Mouse (Mus musculus) heart, postnatal 0 days (tissue): ENCODE data around the gene Ddx21. TPM values are rescaled to one million over a fixed set of nuclear protein-coding genes. Genes with fewer than 3 reads are reported as not detected.

Experiments used
- ATAC-seq: fragments of 200-750 bp; cut with Nextera tagmentation; 2 replicates; pipeline ENCODE4 v1.8.0; 2017; ENCODE audit warnings: low read depth, moderate number of reproducible peaks, moderate library complexity; ENCODE audit not compliant: insufficient read depth
- DNase-seq: peaks from one replicate; pipeline ENCODE4 v3.0.0-alpha.2; 2016; ENCODE audit warnings: low spot score
- H3K27ac ChIP-seq: fragments of 300-500 bp; sonication (generic); 2 replicates; pipeline ENCODE4 v1.5.1; 2014; ENCODE audit warnings: low read depth, mild to moderate bottlenecking
- H3K27me3 ChIP-seq: fragments of 300-500 bp; sonication (generic); 2 replicates; pipeline ENCODE4 v1.6.1; 2014; ENCODE audit warnings: low read length, mixed read lengths; ENCODE audit not compliant: control insufficient read depth, insufficient read depth
- H3K36me3 ChIP-seq: fragments of 300-500 bp; sonication (generic); replicated peaks from 2 replicates; pipeline ENCODE4 v1.6.1; 2014; ENCODE audit warnings: low read length, mixed read lengths; ENCODE audit not compliant: control insufficient read depth, insufficient read depth
- H3K4me1 ChIP-seq: fragments of 300-500 bp; sonication (generic); 2 replicates; pipeline ENCODE4 v1.6.1; 2014; ENCODE audit warnings: antibody characterized with exemption; ENCODE audit not compliant: control insufficient read depth, insufficient read depth
- H3K4me2 ChIP-seq: fragments of 300-500 bp; sonication (generic); 2 replicates; pipeline ENCODE4 v1.6.1; 2014; ENCODE audit warnings: low read depth, mild to moderate bottlenecking, low read length, moderate library complexity
- H3K4me3 ChIP-seq: fragments of 300-500 bp; sonication (generic); 2 replicates; pipeline ENCODE4 v1.5.1; 2014; ENCODE audit warnings: low read depth, low read length
- H3K9ac ChIP-seq: fragments of 300-500 bp; sonication (generic); replicated peaks from 2 replicates; pipeline ENCODE4 v1.6.1; 2014; ENCODE audit warnings: low read depth, low read length, mixed read lengths
- H3K9me3 ChIP-seq: fragments of 300-500 bp; sonication (generic); replicated peaks from 2 replicates; pipeline ENCODE4 v1.6.1; 2016; ENCODE audit warnings: low read length; ENCODE audit not compliant: control insufficient read depth
- CTCF ChIP-seq: IDR thresholded peaks from 2 replicates; pipeline ENCODE4 v1.5.1; 2016; ENCODE audit warnings: antibody characterized with exemption, control low read depth, low read depth
- EP300 ChIP-seq: IDR thresholded peaks from 2 replicates; pipeline ENCODE4 v1.6.1; 2016; ENCODE audit warnings: antibody characterized with exemption, low read depth
- WGBS: fragments of 180-500 bp; shearing (Covaris S2); extraction: QIAGEN DNeasy Blood & Tissue Kit; methylation state at CpG from one replicate; pipeline ENCODE4 v1.1.7; 2014; 5-methylcytosine and 5-hydroxymethylcytosine counted together
- polyA plus RNA-seq: library from polyadenylated mRNA; unstranded; fragments of >200 nt; fragmentation: Nextera tagmentation; extraction: Ambion mirVana; gene quantifications from 2 replicates; pipeline ENCODE4 v1.2.1, GENCODE M21; 2015
- total RNA-seq: library from RNA; depleted of rRNA; stranded (reverse); fragments of >200 nt; gene quantifications from 2 replicates; pipeline ENCODE4 v1.2.3, GENCODE M21; 2014; ENCODE audit warnings: low replicate concordance

Gene Ddx21
- total and polyA plus RNA-seq, 2 experiments from 2014 or later: 8.8 to 12.1 TPM

DNA sequence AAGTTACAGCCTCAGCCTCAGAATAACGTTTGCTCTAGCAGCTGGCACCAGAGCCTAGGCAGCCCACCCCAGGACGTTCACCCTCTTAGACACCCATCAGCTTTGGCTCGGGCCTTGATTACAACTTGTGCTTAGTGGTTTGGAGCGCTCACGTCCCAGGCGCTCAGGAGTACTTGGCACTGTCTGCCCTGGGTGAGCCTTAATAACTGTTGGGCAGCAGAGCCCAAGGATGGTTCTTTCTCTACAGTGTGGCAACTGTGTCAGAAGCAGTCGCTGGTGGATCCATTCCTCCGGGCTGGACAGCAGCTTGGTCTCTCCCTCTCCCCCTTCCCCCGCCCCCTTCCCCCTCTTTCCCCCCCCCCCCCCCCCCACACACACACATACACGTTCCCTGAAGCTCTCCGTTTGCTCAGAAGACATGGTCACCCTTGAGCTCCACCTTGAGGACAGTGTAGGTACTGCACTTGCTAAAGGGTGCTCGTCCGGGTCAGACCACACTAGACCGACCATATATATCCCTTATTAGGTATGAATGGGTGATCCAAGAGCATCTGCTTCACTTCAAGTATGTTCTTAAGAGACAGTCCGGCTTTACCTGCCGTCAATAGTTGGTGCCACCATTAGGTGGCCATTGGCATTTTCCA is 52.4 kb downstream of the Ddx21 start:
- Histone ChIP-seq H3K27me3 (no peaks in the 10 kb centered on the region), H3K9me3 (no peaks in the 10 kb centered on the region), H3K27ac (no peak overlapping the region), H3K9ac (no peak overlapping the region), H3K4me1 (no peaks in the 10 kb centered on the region; the same call in 1 of the 2 replicates), H3K36me3 (no peaks in the 10 kb centered on the region), H3K4me2 (peak overlapping the region; percentile 28; the same call in 1 of the 2 replicates), H3K4me3 (no peak overlapping the region)
- DNase-seq: peak; percentile 66
- WGBS: 19% methylated on average over 15 of the region's 16 CpGs
- TF ChIP-seq CTCF (peak; percentile 83), EP300 (no peak)
- ATAC-seq: peak; percentile 74

DNA sequence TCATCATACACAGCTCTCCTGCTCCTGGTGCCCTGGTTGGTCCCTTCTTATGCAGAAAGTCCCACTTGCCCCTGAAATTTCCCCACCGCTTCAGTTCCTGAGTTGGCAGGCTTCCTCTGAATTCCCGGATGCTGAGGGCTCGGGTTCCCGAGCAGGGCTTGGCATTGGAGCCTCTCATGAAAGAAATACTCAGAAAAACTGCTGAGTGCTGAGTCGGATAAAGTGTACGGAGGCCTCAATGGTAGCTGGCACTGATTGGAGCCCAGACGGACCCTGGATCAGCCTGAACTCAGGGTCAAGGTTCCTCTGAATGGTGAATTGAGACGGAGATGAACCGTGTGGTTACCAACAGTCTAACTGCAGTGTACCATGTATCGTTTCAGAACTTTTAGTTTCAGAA is 55.6 kb downstream of the Ddx21 start:
- Histone ChIP-seq H3K9ac (no peak overlapping the region), H3K27ac (no peak overlapping the region), H3K27me3 (no peaks in the 10 kb centered on the region), H3K4me2 (no peak overlapping the region), H3K4me1 (no peaks in the 10 kb centered on the region; the same call in 1 of the 2 replicates), H3K36me3 (no peaks in the 10 kb centered on the region), H3K4me3 (no peak overlapping the region), H3K9me3 (no peaks in the 10 kb centered on the region)
- 67% methylated on average over 10 of the region's 10 CpGs for WGBS
- TF ChIP-seq EP300 (no peak), CTCF (no peak)
- ATAC-seq (no peak), DNase-seq (no peak)

DNA sequence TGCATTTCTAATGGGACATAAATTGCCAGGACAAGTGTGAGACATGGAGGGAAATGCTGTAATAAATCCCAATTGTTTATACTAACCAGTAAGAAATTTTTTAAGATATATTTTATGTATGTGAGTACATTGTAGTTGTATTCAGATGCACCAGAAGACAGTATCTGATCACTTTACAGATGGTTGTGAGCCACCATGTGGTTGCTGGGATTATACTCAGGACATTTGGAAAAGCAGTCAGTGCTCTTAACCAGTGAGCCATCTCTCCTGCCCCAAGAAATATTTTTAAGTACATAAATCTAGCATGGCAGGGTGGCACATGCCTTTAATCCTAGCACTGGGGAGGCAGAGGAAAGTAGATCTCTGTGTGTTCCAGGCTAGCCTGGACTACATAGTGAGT is 56.3 kb downstream of the Ddx21 start:
- ATAC-seq: no peak
- DNase-seq: no peak
- Histone ChIP-seq H3K4me3 (no peak overlapping the region), H3K27ac (no peak overlapping the region), H3K27me3 (no peaks in the 10 kb centered on the region), H3K4me2 (no peak overlapping the region), H3K9me3 (no peaks in the 10 kb centered on the region), H3K9ac (no peak overlapping the region), H3K36me3 (no peaks in the 10 kb centered on the region), H3K4me1 (no peaks in the 10 kb centered on the region; the same call in 1 of the 2 replicates)
- TF ChIP-seq CTCF (no peak), EP300 (no peak)

DNA sequence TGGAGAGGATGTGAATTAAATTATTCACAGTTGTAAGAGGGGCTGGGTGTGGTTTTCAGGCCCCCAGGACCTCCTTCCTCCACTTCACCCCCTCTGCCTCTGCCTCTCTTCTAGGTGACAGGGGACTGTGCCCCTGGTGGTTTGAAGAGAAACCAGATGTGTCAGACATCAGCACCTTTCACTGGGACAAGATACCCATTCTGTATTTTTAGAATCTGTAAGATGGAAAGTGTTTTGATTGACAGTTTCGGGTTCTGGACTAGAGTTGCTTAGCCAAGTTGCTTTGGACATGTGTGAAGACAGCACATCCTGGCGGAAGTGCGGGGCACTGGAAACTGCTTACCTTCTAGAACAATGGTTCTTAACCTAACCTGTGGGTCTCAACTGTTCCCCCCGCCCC is 57.8 kb downstream of the Ddx21 start:
- no peaks in the 10 kb centered on the region for H3K27me3 ChIP-seq
- H3K36me3 ChIP-seq: no peaks in the 10 kb centered on the region
- H3K9ac ChIP-seq: no peak overlapping the region
- no peak for DNase-seq
- no peak overlapping the region for H3K27ac ChIP-seq
- WGBS: 60% methylated on average over 4 of the region's 4 CpGs
- TF ChIP-seq EP300: no peak
- TF ChIP-seq CTCF: no peak; the same call in 1 of the 2 replicates
- no peaks in the 10 kb centered on the region for H3K4me1 ChIP-seq
- no peak overlapping the region for H3K4me2 ChIP-seq
- no peak for ATAC-seq
- no peaks in the 10 kb centered on the region for H3K9me3 ChIP-seq
- H3K4me3 ChIP-seq: no peak overlapping the region

DNA sequence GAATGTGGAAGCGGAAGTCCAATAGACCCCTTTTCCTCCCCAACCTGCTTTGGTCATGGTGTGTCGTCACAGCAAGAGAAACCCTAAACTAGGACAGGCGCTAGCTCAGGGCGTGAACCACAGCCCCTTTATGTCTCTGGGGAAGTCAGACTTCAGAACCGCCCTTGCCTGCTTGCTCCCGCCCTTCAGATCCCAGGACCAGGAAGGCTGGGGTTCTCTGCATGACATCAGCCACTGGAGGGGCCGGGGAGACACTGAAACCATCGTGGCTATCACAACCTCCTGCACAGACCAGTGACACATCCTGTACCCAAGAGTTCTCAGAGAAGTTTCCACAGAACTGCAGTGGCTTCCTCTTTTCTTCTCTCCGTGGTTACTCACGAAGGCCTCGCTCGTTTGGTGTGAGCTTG is 58.7 kb downstream of the Ddx21 start:
- Histone ChIP-seq H3K27me3 (no peaks in the 10 kb centered on the region), H3K9ac (no peak overlapping the region), H3K4me1 (no peaks in the 10 kb centered on the region), H3K4me2 (no peak overlapping the region), H3K4me3 (no peak overlapping the region), H3K27ac (peak overlapping the region; percentile 32; the same call in 1 of the 2 replicates), H3K9me3 (no peaks in the 10 kb centered on the region), H3K36me3 (no peaks in the 10 kb centered on the region)
- TF ChIP-seq EP300 (no peak), CTCF (no peak)
- WGBS: 68% methylated on average over 12 of the region's 12 CpGs
- ATAC-seq (0 out of 2 replicates have a peak, but pooled peaks have one; percentile 24), DNase-seq (no peak)

DNA sequence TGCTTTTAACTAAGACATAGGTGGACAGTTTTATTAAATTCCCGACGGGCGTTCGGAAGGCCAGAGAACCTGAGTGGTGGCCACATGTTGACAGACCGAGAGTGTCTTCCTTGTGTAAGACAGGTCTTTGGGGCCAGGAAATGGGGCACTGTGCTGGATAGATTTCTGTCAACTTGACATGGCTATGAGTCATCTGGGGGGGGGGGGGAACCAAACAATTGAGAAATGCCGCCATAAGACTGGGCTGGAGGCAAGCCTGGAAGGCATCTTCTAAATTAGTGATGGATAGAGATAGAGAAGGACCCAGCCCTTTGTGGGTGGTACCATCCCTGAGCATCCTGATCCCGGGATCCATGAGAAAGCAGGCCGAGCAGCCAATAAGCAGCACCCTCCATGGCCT is 59.2 kb downstream of the Ddx21 start:
- no peak overlapping the region for H3K9ac ChIP-seq
- ATAC-seq (no peak), DNase-seq (no peak)
- H3K9me3 ChIP-seq: no peaks in the 10 kb centered on the region
- H3K36me3 ChIP-seq: no peaks in the 10 kb centered on the region
- TF ChIP-seq CTCF (no peak), EP300 (no peak)
- H3K27me3 ChIP-seq: no peaks in the 10 kb centered on the region
- no peaks in the 10 kb centered on the region for H3K4me1 ChIP-seq
- WGBS: 86% methylated on average over 8 of the region's 8 CpGs
- no peak overlapping the region for H3K4me3 ChIP-seq
- no peak overlapping the region; the same call in 1 of the 2 replicates for H3K27ac ChIP-seq
- no peak overlapping the region for H3K4me2 ChIP-seq
